Mouse (Mus musculus) MEL (cell line): ENCODE data around the gene Tlcd2. TPM values are rescaled to one million over a fixed set of nuclear protein-coding genes. Genes with fewer than 3 reads are reported as not detected.
A peak's percentile ranks its signal among the peaks of the same experiment; 100 is the strongest.

ENCODE experiments used
- DNase-seq: peaks from one replicate; pipeline ENCODE4 v3.0.0; 2011; ENCODE audit warnings: low read depth, low spot score
- H3K27ac ChIP-seq: 2 replicates; pipeline ENCODE4 v1.5.1; 2012; ENCODE audit warnings: low read depth, mild to moderate bottlenecking, control low read depth, low read length, moderate library complexity; ENCODE audit not compliant: control insufficient read depth
- H3K27me3 ChIP-seq, 2 experiments: fragments of 150-350 bp in 1 of 2; sonication (generic) in 1 of 2; 2 replicates each; pipeline ENCODE4 v1.6.1; 2012; ENCODE audit warnings: low read length in 2 of 2, mild to moderate bottlenecking in 2 of 2, improper control_type of control experiment in 1 of 2, moderate library complexity in 1 of 2; ENCODE audit not compliant: insufficient read depth in 2 of 2, control insufficient read depth in 1 of 2
- H3K36me3 ChIP-seq, 2 experiments: 2 replicates each; pipeline ENCODE4 v1.6.1; 2012 to 2014; ENCODE audit warnings: low read length in 2 of 2, improper control_type of control experiment in 1 of 2, inconsistent platforms in 1 of 2, mild to moderate bottlenecking in 1 of 2; ENCODE audit not compliant: insufficient read depth in 2 of 2, control insufficient read depth in 1 of 2
- H3K4me1 ChIP-seq, 2 experiments: fragments of 150-350 bp in 1 of 2; sonication (generic) in 1 of 2; 2 replicates each; pipeline ENCODE4 v1.6.1; 2012; ENCODE audit warnings: low read length in 2 of 2, improper control_type of control experiment in 1 of 2, mild to moderate bottlenecking in 1 of 2; ENCODE audit not compliant: insufficient read depth in 2 of 2, control insufficient read depth in 1 of 2
- H3K4me3 ChIP-seq, 2 experiments: fragments of 150-350 bp in 1 of 2; sonication (generic) in 1 of 2; 2 replicates each; pipeline ENCODE4 v1.5.1; 2012; ENCODE audit warnings: low read depth in 2 of 2, low read length in 2 of 2, mild to moderate bottlenecking in 2 of 2, moderate library complexity in 2 of 2, control low read depth in 1 of 2, improper control_type of control experiment in 1 of 2; ENCODE audit not compliant: control insufficient read depth in 1 of 2, insufficient read depth in 1 of 2
- H3K79me2 ChIP-seq: 2 replicates; pipeline ENCODE4 v1.6.1; 2012; ENCODE audit warnings: mild to moderate bottlenecking, low read length, moderate library complexity; ENCODE audit not compliant: control insufficient read depth, poor library complexity, insufficient read depth
- H3K9ac ChIP-seq: 2 replicates; pipeline ENCODE4 v1.6.1; 2012; ENCODE audit warnings: low read depth, mild to moderate bottlenecking, control low read depth, low read length, moderate library complexity; ENCODE audit not compliant: control insufficient read depth, poor library complexity, severe bottlenecking
- H3K9me3 ChIP-seq: fragments of 150-350 bp; sonication (generic); replicated peaks from 2 replicates; pipeline ENCODE4 v1.6.1; 2012; ENCODE audit warnings: mild to moderate bottlenecking, low read length, improper control_type of control experiment, moderate library complexity; ENCODE audit not compliant: insufficient read depth
- BHLHE40 ChIP-seq: IDR thresholded peaks from 2 replicates; pipeline ENCODE4 v1.6.1; 2012; ENCODE audit warnings: low read depth, mild to moderate bottlenecking, inconsistent platforms, low read length, improper control_type of control experiment, borderline replicate concordance
- CHD1 ChIP-seq: IDR thresholded peaks from 2 replicates; pipeline ENCODE4 v1.6.1; 2012; ENCODE audit warnings: low read depth, mild to moderate bottlenecking, inconsistent platforms, low read length, improper control_type of control experiment
- CTCF ChIP-seq, 3 experiments: IDR thresholded peaks in 2 of 3; conservative IDR thresholded peaks in 1 of 3; 2 replicates each; pipeline ENCODE4 v1.5.1; 2011 to 2012; ENCODE audit warnings: low read length in 3 of 3, low read depth in 2 of 3, mild to moderate bottlenecking in 2 of 3, improper control_type of control experiment in 1 of 3, inconsistent platforms in 1 of 3, mixed read lengths in 1 of 3, moderate library complexity in 1 of 3; ENCODE audit not compliant: control insufficient read depth in 1 of 3, insufficient read depth in 1 of 3, poor library complexity in 1 of 3, severe bottlenecking in 1 of 3
- E2F4 ChIP-seq: IDR thresholded peaks from 2 replicates; pipeline ENCODE4 v1.6.1; 2011; ENCODE audit warnings: low read depth, low read length, improper control_type of control experiment, borderline replicate concordance
- ELF1 ChIP-seq: IDR thresholded peaks from 2 replicates; pipeline ENCODE4 v1.6.1; 2014; ENCODE audit warnings: low read depth, mild to moderate bottlenecking, inconsistent platforms, low read length, improper control_type of control experiment, moderate library complexity
- EP300 ChIP-seq, 2 experiments: IDR thresholded peaks; 2 replicates each; pipeline ENCODE4 v1.6.1; 2011; ENCODE audit warnings: improper control_type of control experiment in 2 of 2, low read length in 2 of 2, low read depth in 1 of 2, mild to moderate bottlenecking in 1 of 2
- GABPA ChIP-seq: IDR thresholded peaks from 2 replicates; pipeline ENCODE4 v1.6.1; 2012; ENCODE audit warnings: low read depth, mild to moderate bottlenecking, inconsistent platforms, low read length, improper control_type of control experiment, moderate library complexity
- GATA1 ChIP-seq: IDR thresholded peaks from 2 replicates; pipeline ENCODE4 v1.6.1; 2011; ENCODE audit warnings: low read depth, low read length, improper control_type of control experiment
- HCFC1 ChIP-seq: IDR thresholded peaks from 2 replicates; pipeline ENCODE4 v1.6.1; 2012; ENCODE audit warnings: low read depth, mild to moderate bottlenecking, inconsistent platforms, low read length, improper control_type of control experiment, moderate library complexity
- JUND ChIP-seq: IDR thresholded peaks from 2 replicates; pipeline ENCODE4 v1.6.1; 2011; ENCODE audit warnings: low read depth, mild to moderate bottlenecking, improper control_type of control experiment, low read length
- KAT2A ChIP-seq: conservative IDR thresholded peaks from 2 replicates; pipeline ENCODE4 v1.6.1; 2012; ENCODE audit warnings: low read depth, low read length, improper control_type of control experiment, inconsistent platforms
- MAFK ChIP-seq: IDR thresholded peaks from 2 replicates; pipeline ENCODE4 v1.6.1; 2011; ENCODE audit warnings: low read depth, mild to moderate bottlenecking, low read length, improper control_type of control experiment, borderline replicate concordance
- MAX ChIP-seq: IDR thresholded peaks from 2 replicates; pipeline ENCODE4 v1.6.1; 2011; ENCODE audit warnings: low read length, improper control_type of control experiment
- MAZ ChIP-seq: IDR thresholded peaks from 2 replicates; pipeline ENCODE4 v1.6.1; 2012; ENCODE audit warnings: low read depth, mild to moderate bottlenecking, inconsistent platforms, low read length, improper control_type of control experiment
- MEF2A ChIP-seq: IDR thresholded peaks from 2 replicates; pipeline ENCODE4 v1.6.1; 2014; ENCODE audit warnings: low read depth, mild to moderate bottlenecking, inconsistent platforms, low read length, improper control_type of control experiment; ENCODE audit not compliant: poor library complexity, insufficient replicate concordance, severe bottlenecking; ENCODE audit errors: extremely low read depth
- MYC ChIP-seq: IDR thresholded peaks from 2 replicates; pipeline ENCODE4 v1.6.1; 2011; ENCODE audit warnings: low read depth, mild to moderate bottlenecking, low read length, improper control_type of control experiment, moderate library complexity
- NELFE ChIP-seq: IDR thresholded peaks from 2 replicates; pipeline ENCODE4 v1.6.1; 2011; ENCODE audit warnings: low read depth, low read length, improper control_type of control experiment
- NRF1 ChIP-seq: IDR thresholded peaks from 2 replicates; pipeline ENCODE4 v1.6.1; 2014; ENCODE audit warnings: low read depth, mild to moderate bottlenecking, inconsistent platforms, low read length, improper control_type of control experiment, moderate library complexity; ENCODE audit not compliant: poor library complexity, insufficient read depth, severe bottlenecking
- POLR2A ChIP-seq, 2 experiments: IDR thresholded peaks; 2 replicates each; pipeline ENCODE4 v1.6.1; 2011 to 2012; ENCODE audit warnings: low read length in 2 of 2, mild to moderate bottlenecking in 2 of 2, control low read depth in 1 of 2, improper control_type of control experiment in 1 of 2, low read depth in 1 of 2, moderate library complexity in 1 of 2; ENCODE audit not compliant: control insufficient read depth in 1 of 2, insufficient read depth in 1 of 2, poor library complexity in 1 of 2
- POLR2AphosphoS2 ChIP-seq: IDR thresholded peaks from 2 replicates; pipeline ENCODE4 v1.6.1; 2011; ENCODE audit warnings: low read length, improper control_type of control experiment
- RAD21 ChIP-seq: IDR thresholded peaks from 2 replicates; pipeline ENCODE4 v1.6.1; 2011; ENCODE audit warnings: mild to moderate bottlenecking, low read depth, low read length, improper control_type of control experiment
- RCOR1 ChIP-seq: IDR thresholded peaks from 2 replicates; pipeline ENCODE4 v1.6.1; 2012; ENCODE audit warnings: low read depth, mild to moderate bottlenecking, inconsistent platforms, low read length, improper control_type of control experiment
- SIN3A ChIP-seq: IDR thresholded peaks from 2 replicates; pipeline ENCODE4 v1.6.1; 2012; ENCODE audit warnings: low read length, improper control_type of control experiment, inconsistent platforms
- TBP ChIP-seq: IDR thresholded peaks from 2 replicates; pipeline ENCODE4 v1.8.0; 2011; ENCODE audit warnings: low read depth, low read length, improper control_type of control experiment
- TCF12 ChIP-seq: IDR thresholded peaks from 2 replicates; pipeline ENCODE4 v1.6.1; 2014; ENCODE audit warnings: low read depth, mild to moderate bottlenecking, inconsistent platforms, low read length, improper control_type of control experiment, moderate library complexity
- USF1 ChIP-seq: IDR thresholded peaks from 2 replicates; pipeline ENCODE4 v1.6.1; 2014; ENCODE audit warnings: low read depth, mild to moderate bottlenecking, inconsistent platforms, low read length, improper control_type of control experiment, moderate library complexity
- ZC3H11A ChIP-seq: IDR thresholded peaks from 2 replicates; pipeline ENCODE4 v1.6.1; 2012; ENCODE audit warnings: low read depth, mild to moderate bottlenecking, inconsistent platforms, low read length, improper control_type of control experiment
- ZKSCAN1 ChIP-seq: IDR thresholded peaks from 2 replicates; pipeline ENCODE4 v1.6.1; 2012; ENCODE audit warnings: low read depth, mild to moderate bottlenecking, inconsistent platforms, low read length, improper control_type of control experiment, moderate library complexity
- ZMIZ1 ChIP-seq: IDR thresholded peaks from 2 replicates; pipeline ENCODE4 v1.6.1; 2012; ENCODE audit warnings: low read depth, mild to moderate bottlenecking, inconsistent platforms, low read length, improper control_type of control experiment, moderate library complexity
- ZNF384 ChIP-seq: IDR thresholded peaks from 2 replicates; pipeline ENCODE4 v1.6.1; 2012; ENCODE audit warnings: low read depth, mild to moderate bottlenecking, inconsistent platforms, low read length, improper control_type of control experiment
- polyA plus RNA-seq, 2 experiments: library from polyadenylated mRNA; stranded (reverse) in 1 of 2; unstranded in 1 of 2; fragments of >175 nt in 1 of 2; fragments of >200 nt in 1 of 2; gene quantifications; 2 replicates each; pipeline versions ENCODE4 v1.2.1 to v1.2.4; 2012; ENCODE audit warnings: low replicate concordance in 2 of 2, low read depth in 1 of 2; ENCODE audit not compliant: insufficient read length in 2 of 2, insufficient read depth in 1 of 2, missing spikeins in 1 of 2
- total RNA-seq: library from RNA; depleted of rRNA; stranded (reverse); fragments of 300-350 nt; gene quantifications from 2 replicates; pipeline ENCODE4 v1.2.3, GENCODE M21; 2012

Gene Tlcd2
- total and polyA plus RNA-seq, 3 experiments = 0.50 to 0.86 TPM; not detected in 1

GRCm38 (mm10) chr11:75470675-75471074 lies 9.2 kb downstream of the Tlcd2 start:
- no peaks in the 10 kb centered on the region for H3K9me3 ChIP-seq
- H3K4me3 ChIP-seq = no peak overlapping the region
- no peaks in the 10 kb centered on the region for H3K79me2 ChIP-seq
- peaks cover 3 to 20% of the 10 kb centered on the region in 2 experiments for H3K4me1 ChIP-seq
- DNase-seq = peak; percentile 28
- no peaks in the 10 kb centered on the region for H3K27me3 ChIP-seq
- H3K9ac ChIP-seq = no peak overlapping the region
- peaks cover 0 to 16% of the 10 kb centered on the region in 2 experiments; a peak in 2 of 4 replicates for H3K36me3 ChIP-seq
- no peak overlapping the region for H3K27ac ChIP-seq
- 0 out of 2 replicates have a peak, but pooled peaks have one; percentile 16 for TF ChIP-seq GATA1
- no peak for TF ChIP-seq TCF12
- TF ChIP-seq, all 39 proteins: peak for 1

- H3K79me2 ChIP-seq = no peaks in the 10 kb centered on the region
- peak overlapping the region; percentile 45 for H3K27ac ChIP-seq
- peak overlapping the region; percentile 8 to 33 for H3K4me3 ChIP-seq
- peaks cover 3 to 20% of the 10 kb centered on the region in 2 experiments for H3K4me1 ChIP-seq
- H3K9me3 ChIP-seq = no peaks in the 10 kb centered on the region
- peak; percentile 90 for DNase-seq
- peak overlapping the region; percentile 57 for H3K9ac ChIP-seq
- peaks cover 0 to 16% of the 10 kb centered on the region in 2 experiments; a peak in 2 of 4 replicates for H3K36me3 ChIP-seq
- no peaks in the 10 kb centered on the region for H3K27me3 ChIP-seq
- TF ChIP-seq MAFK = no peak
- peak; percentile 91 for TF ChIP-seq GATA1
- TF ChIP-seq ZC3H11A = no peak
- TF ChIP-seq RCOR1 = peak; percentile 27; the same call in 1 of the 2 replicates
- TF ChIP-seq NRF1 = no peak
- TF ChIP-seq CTCF (IDR thresholded peaks at IDR 0.05 in 2 of 3, conservative IDR thresholded peaks at IDR 0.05 in 1 of 3; ENCODE audit: control insufficient read depth in 1 of 3, insufficient read depth in 1 of 3, low read depth in 2 of 3, low read length in 3 of 3, poor library complexity in 1 of 3, severe bottlenecking in 1 of 3) = no peak
- TF ChIP-seq MAZ = no peak
- TF ChIP-seq ZKSCAN1 = no peak
- TF ChIP-seq MYC = peak; percentile 72; the same call in 1 of the 2 replicates
- no peak for TF ChIP-seq MAX
- no peak for TF ChIP-seq GABPA
- TF ChIP-seq TBP = peak; percentile 64; the same call in 1 of the 2 replicates
- no peak for TF ChIP-seq KAT2A
- no peak for TF ChIP-seq POLR2A (IDR thresholded peaks at IDR 0.05; ENCODE audit: control insufficient read depth in 1 of 2, insufficient read depth in 1 of 2, low read depth in 1 of 2, low read length in 2 of 2, poor library complexity in 1 of 2)
- no peak for TF ChIP-seq RAD21
- no peak for TF ChIP-seq NELFE
- no peak for TF ChIP-seq ZMIZ1
- TF ChIP-seq HCFC1 = no peak; the same call in 1 of the 2 replicates
- 0 out of 2 replicates have a peak, but pooled peaks have one; percentile 36 for TF ChIP-seq ELF1
- TF ChIP-seq EP300 (IDR thresholded peaks at IDR 0.05; ENCODE audit: low read depth in 1 of 2, low read length in 2 of 2) = peak; percentile 59 to 77
- TF ChIP-seq JUND = peak; percentile 87
- no peak for TF ChIP-seq BHLHE40
- no peak for TF ChIP-seq POLR2AphosphoS2
- TF ChIP-seq TCF12 = no peak
- peak; percentile 73 for TF ChIP-seq SIN3A
- no peak; the same call in 1 of the 2 replicates for TF ChIP-seq CHD1
- TF ChIP-seq USF1 = peak; percentile 6; the same call in 1 of the 2 replicates
- no peak for TF ChIP-seq MEF2A
- no peak for TF ChIP-seq ZNF384
- TF ChIP-seq E2F4 = no peak; the same call in 1 of the 2 replicates
Measured at GRCm38 (mm10) chr11:75472469-75473081, 11.1 kb downstream of the Tlcd2 start.
